Mouse (Mus musculus): ENCODE measurements at regions not wholly inside any gene's neighbourhood (a gene's known extent, or its start where the extent isn't known, plus 50 kb on each side); places are given as distances from the start of the nearest gene placed in this dataset.

DNA sequence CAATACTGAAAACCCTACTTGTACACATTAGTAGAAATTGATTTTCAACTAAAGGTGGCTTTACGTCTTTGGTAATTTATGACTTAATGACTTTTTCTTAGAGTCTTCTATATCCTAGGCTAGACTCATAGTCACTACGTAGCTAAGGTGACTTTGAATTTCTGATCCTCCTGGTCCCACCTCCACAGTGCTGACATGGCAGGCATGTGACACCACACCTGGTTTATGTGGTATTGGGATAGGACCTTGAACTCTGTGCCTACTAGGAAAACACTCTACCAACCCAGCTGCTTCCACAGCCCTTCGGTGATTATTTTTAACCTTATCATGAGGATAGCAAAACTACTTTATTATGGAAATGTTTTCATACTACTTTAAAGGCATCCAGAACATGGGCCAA, 51.5 kb upstream of the D7Ertd443e start:
- no peak for DNase-seq

DNA sequence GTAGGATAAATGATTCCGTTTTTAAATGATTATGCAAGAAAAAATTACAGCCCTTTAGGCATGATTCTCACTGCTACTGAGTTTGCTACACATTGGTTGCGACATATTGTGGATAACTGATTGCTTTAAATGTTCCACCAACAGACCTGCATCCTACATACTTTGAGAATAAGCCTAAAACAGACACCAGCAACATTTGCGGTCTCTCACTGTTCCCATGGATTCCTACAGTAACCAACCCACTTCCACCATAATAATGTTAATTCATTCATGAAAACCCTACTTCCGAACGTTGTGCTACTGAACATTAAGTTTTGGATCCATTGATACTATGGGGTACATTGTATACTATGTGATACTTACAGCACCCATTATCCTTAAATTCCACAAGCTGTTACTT, 53.8 kb upstream of the D7Ertd443e start:
- no peak for DNase-seq

DNA sequence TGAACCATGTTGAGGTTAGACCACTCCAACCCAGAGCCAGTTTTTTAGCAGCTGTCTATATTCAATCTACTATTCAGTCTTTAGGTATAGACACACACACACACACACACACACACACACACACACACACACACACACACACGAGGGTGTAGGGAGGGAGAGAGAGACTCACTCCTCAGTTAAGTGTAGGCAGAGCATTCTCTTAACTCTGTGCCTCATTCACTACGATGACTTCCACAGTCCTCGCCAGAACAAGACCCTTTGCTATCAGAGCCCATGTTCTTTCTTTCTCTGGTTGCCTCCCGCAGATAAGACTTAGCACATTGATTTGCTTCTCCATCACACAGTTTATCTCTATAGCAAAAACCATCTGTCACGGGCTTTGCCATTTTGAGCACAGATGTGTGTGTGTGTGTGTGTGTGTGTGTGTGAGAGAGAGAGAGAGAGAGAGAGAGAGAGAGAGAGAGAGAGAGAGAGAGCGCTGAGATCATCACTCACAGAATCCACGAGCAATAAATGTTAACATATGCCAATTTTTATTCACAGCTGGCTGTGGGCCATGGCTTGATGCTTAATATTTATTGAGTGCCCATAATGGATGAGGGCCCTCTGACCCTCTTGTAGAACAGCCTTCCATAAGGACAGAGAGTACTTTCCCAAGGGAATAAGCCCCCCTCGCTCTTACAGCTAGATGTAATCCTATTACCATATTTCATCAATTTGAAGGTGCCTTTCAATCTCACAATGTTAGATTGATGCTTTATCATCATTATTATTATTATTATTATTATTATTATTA, 59.7 kb upstream of the D7Ertd443e start:
- DNase-seq, result no peak

DNA sequence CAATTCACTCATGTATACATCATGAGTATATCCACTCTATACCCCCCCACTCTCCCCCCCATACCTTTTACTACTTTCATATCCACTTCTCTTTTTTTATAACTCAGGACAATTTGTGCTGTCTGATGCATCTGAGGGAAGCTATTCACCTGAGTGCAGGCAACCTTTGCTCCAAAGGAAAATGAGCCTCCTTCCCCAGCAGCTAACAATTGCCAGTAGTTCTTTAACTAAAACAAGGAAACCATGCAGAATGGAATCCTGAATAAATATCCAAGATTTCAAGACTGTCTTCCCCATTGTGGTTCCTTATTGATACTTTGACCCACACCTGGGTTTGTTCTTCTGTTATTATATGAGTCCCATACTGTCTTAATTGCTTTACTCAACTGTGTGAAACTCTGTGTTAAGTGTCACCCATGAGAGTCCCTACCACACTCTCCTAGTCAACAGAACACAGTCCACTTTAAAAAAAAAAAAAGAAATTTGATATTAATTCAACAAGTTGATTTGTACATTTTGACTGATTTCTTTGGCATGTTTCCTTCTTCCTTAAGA, 62.3 kb upstream of the D7Ertd443e start:
- DNase-seq, result no peak

DNA sequence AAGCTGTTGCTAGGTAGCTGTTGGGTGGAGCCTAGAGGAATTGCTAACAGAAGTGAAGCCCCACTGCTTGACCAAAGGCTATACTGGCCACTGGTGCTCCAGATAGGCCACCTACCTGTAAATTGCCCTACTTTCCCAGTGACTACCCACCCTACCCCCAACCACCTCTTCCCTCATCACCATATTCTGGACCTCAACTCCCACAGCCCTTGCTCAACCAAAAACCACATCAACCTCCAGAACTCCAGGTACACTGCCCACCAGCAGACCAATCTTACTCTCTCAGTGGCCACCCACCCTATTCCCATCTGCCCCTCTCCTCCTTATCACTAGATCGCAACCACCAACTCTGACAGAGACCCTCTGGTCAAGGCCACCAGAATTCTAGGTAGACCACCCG, 63.4 kb upstream of the D7Ertd443e start:
- no peak for DNase-seq

DNA sequence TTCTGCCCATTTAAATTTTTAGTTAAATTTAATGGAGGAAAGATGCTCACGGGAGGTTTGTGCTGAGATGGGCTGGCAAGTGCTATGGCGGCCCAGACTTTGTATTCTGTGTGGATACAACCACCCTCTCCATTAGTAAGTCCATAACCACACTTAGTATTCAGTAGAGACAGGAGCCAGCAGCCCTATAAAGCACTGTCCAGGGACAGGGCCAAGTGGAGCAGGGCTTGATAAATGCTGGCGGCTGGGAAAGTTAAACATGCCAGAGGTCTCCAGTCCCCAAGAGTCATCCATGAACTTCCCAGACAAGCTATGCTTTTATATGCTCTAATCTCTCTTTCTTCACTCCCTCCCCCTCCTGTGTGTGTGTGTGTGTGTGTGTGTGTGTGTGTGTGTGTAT, 77.2 kb upstream of the D7Ertd443e start:
- DNase-seq, result no peak

DNA sequence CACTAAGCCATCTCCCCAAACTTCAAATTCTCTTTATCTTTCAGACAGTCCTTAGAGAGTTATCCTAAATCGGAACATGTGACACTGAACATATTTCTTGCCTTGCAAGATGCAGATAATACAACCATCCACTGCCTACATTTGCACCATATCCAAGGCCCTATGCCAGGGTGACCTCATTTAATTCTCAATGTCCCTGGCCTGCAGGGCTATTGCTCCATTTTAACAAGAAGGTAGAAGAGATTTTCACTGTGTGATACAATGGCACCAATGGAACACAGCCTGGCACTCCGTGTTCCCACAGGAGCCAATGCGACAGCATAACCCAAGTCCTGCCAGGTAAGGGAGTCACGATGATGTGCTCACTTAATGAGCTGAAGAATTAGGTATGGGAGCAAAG, 77.9 kb upstream of the D7Ertd443e start:
- DNase-seq, result no peak

DNA sequence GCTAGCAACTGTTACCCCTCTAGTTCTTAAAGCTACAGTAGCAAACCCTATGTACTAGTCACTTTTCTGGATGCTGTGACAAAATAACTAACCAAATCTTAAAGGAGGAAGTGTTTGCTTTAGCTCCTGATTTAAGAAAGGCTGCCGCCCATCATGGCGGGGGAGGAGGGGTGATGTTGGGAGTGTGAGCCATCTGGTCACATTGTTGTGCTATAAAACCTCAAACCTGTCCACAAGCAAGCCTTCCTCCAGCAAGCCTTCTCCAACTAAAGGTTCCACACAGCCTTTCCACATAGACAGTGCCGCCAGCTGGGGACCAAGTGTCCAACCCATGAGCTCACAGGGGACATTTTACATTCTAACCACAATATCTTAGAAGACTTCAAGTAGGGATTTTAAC, 81.8 kb upstream of the D7Ertd443e start:
- no peak for DNase-seq

DNA sequence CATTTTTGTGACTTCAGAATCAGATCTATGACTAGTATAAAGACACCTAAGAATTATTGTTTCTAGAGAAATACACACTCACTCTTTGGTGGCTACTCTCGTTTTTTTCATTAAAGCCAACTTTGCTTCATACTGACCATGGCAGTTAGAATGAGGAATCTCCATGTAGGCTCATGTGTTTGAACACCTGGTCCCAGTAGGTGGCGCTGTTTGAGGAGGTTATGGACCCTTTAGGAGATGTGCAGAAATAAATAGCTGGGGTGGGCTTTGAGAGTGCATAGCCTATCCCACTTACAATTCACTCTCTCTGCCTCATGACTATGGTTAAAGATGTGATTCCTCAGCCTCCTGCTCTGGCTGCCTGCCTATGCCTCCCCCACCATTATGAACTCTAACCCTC, 85.8 kb upstream of the D7Ertd443e start:
- peak; percentile 35 to 67 for DNase-seq

DNA sequence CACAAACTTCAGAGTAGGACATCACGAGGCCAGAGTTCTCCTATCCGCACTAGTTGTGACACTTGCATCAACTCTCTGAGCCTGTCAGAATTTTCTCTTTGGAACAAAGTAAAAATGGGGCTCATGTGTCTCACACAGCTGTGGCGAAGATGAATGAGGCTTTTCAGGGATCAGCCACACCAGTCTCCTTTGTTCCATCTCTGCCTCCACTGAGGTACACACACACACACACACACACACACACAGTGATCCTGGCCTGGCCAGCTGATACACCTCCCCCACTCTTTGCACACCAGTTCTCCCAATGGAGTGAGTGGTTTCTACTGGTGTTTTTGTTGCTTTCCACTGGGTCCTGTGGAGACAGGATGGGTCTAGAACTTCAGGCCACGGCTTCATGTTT, 105.9 kb upstream of the D7Ertd443e start:
- DNase-seq, result no peak

DNA sequence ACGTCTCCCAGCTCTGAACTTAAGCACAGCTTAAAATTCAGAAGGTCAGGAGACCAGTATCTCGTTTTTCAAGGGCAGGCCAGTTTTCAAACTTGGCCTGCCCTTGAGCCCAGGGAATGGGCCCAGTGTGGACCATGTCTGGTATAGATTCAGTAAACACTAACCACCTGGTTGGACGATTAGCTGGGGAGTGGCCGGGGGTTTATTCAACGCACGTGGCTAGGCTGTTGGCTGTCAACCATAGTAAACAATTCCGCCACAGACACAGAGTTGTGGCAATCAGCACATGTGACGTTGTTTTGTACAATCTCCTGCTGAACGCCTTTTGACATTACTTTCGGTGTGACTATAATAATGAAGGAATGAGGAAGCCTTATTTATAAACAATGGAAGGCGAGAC, 111.8 kb upstream of the D7Ertd443e start:
- DNase-seq, result peak in 1 of 2 experiments; percentile 6

DNA sequence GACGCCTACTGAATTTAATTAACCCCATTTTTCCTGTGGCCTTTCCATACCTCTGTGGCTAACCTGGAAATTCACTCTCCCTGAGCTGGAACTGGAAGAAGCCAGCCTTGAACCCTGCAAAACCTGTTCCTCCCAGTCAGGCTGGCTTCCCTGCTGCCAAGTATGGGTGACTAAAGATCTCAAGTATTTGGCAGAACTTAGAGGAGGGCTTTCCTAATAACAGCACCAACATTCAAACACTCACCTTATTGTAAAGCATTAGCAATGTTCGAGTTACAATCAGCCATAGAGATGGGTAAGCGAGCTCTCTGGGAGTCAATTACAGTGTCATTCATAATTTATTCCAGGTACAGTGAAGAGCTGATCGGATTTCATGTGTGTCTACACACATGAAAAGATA, 112.4 kb upstream of the D7Ertd443e start:
- peak in 1 of 2 experiments; percentile 23 for DNase-seq

DNA sequence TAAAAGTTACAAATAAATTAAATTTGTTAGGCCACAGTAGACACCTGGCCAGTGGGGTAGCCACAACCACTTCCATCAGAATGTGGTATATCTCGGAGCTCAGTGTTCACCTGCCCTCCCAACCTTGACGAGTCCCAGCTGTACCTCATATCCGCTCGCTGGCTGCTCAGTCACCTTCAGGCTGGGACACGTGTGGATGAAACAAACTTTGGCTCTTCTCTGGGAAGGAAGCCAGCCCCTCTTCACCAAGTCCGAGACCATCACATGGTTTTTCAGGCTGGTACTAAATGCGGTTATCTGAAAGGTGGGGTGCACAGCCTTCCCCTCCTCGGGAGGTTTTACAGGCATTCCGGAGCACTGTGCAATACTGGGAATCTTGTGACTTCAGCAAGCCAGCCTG, 113.3 kb upstream of the D7Ertd443e start:
- DNase-seq, result peak; percentile 11 to 31

DNA sequence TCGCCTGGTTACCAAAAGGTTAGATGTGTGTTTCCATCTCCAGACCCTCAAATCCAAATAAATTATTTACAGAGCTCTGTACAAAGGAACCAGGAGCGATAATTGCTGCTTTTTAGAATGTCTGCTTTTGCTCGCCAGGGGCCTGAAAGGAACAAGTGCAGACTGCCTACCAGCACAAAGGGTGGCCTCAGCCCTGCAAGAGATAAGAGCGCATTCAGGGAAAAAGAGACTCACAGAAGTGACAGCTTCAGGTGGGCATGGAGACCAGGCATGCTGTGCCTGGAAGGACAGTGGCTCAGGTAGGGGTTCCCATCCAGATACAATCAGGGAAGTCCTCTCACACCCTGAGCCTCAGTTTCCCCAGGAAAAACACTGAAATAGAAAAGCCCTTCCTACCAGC, 114.0 kb upstream of the D7Ertd443e start:
- DNase-seq, result peak in 1 of 2 experiments; percentile 6

DNA sequence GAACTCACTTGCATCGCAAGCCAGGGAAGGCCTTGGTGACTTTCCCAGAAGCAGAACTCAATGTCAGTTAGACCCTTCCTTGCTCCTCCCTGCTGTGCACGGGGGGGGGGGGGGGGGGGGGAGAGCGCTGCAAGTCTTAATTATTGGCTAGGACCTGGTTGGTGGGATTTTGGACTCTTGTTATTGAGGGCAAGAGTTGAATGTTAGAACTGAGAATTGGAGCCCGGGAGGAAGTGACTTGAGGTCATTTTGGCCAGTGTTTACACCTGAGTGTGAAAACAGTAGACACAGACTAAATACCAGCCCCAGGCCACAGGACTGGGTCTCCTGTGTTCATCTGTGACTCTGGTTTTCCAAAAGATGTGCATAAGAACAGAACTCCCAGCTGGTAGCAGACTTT, 114.7 kb upstream of the D7Ertd443e start:
- peak in 1 of 2 experiments; percentile 8 for DNase-seq

DNA sequence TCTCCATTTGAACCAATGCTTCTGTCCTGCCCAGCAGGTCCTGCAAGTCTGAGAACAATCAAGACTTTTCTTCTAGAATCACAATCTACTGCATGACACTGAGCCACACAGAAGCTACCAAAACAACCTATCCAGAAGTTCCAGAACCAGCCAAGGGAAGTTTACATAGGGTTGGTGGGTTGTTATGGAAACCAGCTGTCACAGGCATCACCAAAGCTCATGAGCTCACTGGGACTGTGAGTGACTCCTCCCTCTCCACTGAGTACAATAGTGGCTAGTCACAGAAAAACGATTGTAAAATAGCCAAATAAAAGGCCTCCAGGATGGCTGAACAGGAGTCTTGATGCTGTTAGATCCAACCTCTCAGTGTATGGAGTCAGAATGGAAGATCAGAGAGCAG, 115.6 kb upstream of the D7Ertd443e start:
- no peak for DNase-seq

DNA sequence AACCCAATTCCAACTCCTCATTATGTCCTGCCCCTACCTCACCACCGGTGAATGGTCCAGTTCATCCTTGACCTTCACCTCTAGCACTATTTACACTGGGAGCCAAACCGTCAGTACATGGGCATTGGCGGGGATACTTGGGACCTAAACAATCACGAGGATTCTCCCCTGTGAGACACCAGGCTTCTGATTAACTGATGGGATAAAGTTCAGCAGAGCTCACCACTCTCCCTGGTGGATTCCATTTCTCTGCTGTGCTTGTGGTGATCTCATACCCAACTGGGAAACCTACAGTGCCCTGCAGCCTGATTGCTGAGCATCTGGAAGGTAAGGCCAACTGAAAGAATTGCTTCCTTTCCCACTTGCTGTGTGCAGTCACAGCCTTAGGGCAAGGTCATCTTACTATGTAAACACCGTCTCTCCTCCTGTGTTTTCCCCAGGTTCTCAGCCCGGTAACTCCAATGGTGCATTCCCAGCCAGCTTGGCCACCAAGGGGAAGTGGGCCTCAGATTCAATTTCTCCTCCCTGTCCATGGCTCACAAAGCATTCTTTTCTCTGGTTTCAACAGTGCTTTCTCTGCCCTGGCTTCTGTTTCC, 125.0 kb upstream of the D7Ertd443e start:
- no peak for DNase-seq

DNA sequence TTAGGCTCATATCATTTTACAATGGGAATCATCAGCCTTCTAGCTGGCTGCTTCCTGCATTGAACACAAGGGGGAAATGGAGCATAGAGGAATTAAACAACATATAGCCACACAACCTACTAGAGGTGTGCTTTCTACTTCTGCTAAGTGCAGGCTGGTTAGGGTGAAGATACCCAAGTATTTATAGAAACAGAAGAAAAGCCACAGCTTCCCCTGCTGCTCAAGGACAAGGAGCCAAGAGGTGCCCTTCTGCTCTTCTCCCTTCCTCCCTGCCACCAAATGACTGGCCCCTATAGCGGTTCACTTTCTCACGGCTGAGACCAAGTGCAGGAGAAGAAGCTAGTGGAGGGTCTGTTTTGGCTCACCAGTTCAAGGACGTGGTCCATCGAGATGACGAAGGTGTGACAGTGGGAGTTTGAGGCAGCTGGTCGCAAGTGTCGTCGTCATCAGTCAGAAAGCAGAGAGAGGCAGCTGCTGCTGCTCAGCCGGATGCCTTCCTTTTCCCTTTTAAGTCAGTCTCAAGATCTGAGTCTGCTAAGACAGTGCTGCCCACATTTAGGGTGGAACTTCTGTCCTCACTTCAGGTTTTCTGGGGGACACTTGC, 134.0 kb upstream of the D7Ertd443e start:
- DNase-seq, result peak in 1 of 2 experiments; percentile 14

DNA sequence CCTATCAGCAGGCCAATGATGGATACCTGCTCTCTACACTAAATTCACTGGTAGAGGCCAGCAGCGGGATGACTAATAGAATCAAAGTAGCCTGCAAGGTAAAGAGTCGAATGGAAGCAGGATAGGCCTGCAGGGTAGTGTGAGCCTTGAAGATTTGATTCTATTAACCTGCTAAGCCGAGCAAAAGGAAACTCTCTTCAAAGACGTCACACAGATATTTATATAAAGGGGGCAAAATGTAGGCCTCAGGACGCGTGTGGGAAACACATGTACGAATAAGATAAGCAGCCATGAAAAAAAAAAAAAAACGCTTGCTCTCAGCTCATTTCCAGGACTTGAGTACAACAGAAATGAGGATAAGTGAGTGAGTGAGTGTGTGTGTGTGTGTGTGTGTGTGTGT, 138.4 kb upstream of the D7Ertd443e start:
- no peak for DNase-seq

DNA sequence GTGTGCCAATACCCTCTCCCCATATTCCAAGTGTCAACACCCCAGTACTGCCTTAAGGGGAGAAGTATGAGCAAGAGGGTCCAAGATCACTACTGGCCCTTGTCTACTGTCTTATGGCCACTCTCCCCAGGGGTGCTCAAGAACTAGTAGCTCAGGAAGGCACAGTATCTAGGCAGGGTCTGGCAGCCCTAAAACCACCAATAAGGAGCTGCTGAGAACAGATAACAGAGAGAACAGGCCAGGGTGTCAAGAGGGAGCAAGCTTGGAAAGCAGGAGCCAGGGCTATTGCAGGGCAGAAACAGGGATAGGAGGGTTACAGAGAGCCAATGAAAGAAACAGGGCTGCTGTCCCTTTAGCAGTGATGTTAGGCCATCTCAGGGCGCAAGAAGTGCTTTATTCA, 139.6 kb upstream of the D7Ertd443e start:
- no peak for DNase-seq

DNA sequence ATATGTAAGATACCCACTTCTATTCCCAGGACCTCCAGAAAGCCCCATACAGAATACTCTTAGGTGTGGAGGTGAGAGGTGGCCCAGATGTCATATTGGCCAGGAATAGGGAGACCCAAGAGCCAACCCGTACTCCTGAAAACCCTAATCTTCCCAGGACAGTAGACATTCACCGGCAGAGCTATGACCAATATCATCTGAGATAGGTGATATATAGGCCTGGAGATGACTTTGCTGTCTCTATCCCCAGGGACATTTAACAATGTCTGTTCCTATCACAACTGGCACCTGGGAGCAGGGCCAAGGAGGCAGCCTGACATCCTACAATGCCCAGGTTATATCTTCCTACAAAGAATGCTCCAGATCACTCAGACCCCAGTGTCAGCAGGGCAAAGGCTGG, 140.0 kb upstream of the D7Ertd443e start:
- DNase-seq, result no peak

DNA sequence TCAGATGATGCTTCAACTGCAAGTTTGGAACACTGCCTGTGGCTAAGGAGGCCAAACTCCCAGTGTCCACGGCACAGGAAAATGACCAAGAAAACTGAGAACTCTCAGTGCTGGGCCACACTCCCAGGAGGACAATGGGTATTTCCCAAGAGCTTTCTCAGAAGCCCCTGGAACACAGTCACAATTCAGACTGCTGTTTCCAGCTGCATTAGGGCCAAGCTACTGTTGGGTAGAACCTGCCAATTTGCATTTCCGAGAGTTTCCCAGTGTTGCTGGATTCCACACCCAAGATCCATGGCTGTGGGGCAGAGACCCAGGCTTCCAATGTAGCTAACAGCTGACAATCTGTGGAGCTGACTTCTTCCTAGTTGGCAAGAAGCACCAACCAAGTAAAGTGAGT, 141.9 kb upstream of the D7Ertd443e start:
- peak in 1 of 2 experiments; percentile 20 for DNase-seq

DNA sequence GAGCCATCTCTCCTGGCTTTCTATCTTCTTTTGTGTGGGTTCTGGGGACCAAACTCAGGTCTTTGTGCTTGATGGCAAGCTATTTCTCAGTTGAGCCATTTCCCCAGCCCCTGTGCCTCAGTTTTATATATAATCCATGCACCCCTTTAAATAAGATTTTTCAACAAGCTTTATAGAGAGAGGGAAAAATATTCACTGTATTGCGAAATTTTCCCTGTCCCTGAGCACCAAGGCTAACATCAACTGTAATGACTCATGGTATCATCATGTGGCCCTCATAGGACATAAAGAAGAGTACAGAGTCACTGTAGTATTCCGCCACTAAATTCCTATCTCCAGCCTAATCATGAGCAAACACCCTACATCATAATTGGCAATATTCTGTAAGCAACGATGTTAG, 142.4 kb upstream of the Dock1 start:
- DNase-seq, result peak in 1 of 2 experiments; percentile 13

Data from adrenal gland, postnatal 36 days (tissue).